Mouse (Mus musculus): ENCODE measurements at regions not wholly inside any gene's neighbourhood (a gene's known extent, or its start where the extent isn't known, plus 50 kb on each side); places are given as distances from the start of the nearest gene placed in this dataset.
A peak's percentile ranks its signal among the peaks of the same experiment; 100 is the strongest.

- H3K4me3 ChIP-seq (replicated peaks; ENCODE audit: low read depth, low read length), result no peak overlapping the region
- ATAC-seq (ENCODE audit: low FRiP score, low TSS enrichment), result no peak
- WGBS, result 89% methylated on average over 3 of the region's 3 CpGs
Measured at GRCm38 (mm10) chr17:4813232-4813631, 180.9 kb upstream of the Arid1b start.

GRCm38 (mm10) chr17:4813666-4814065, 180.5 kb upstream of the Arid1b start:
- no peaks in the 10 kb centered on the region; the same call in 1 of the 2 replicates for H3K9me3 ChIP-seq (ENCODE audit: control insufficient read depth, low read length)
- DNase-seq (no peak), ATAC-seq (ENCODE audit: low FRiP score, low TSS enrichment) (no peak)
- no peaks in the 10 kb centered on the region for H3K4me1 ChIP-seq (ENCODE audit: control insufficient read depth, insufficient read depth, low read length)
- H3K4me3 ChIP-seq (replicated peaks; ENCODE audit: low read depth, low read length), result no peak overlapping the region
- WGBS, result 89% methylated on average over 6 of the region's 6 CpGs
- no peak overlapping the region for H3K4me2 ChIP-seq (ENCODE audit: low read length)
- no peaks in the 10 kb centered on the region for H3K36me3 ChIP-seq (ENCODE audit: control insufficient read depth, insufficient read depth, low read length)
- H3K9ac ChIP-seq (replicated peaks; ENCODE audit: low read length), result no peak overlapping the region
- no peaks in the 10 kb centered on the region for H3K27me3 ChIP-seq (ENCODE audit: control insufficient read depth, insufficient read depth, low read length)
- no peak overlapping the region for H3K27ac ChIP-seq (replicated peaks; ENCODE audit: low read depth, low read length)

More at GRCm38 (mm10) chr17:4813232-4813631, 180.9 kb upstream of the Arid1b start:
- no peak overlapping the region for H3K9ac ChIP-seq (replicated peaks; ENCODE audit: low read length)
- H3K36me3 ChIP-seq (ENCODE audit: control insufficient read depth, insufficient read depth, low read length), result no peaks in the 10 kb centered on the region
- no peak for DNase-seq
- no peak overlapping the region for H3K27ac ChIP-seq (replicated peaks; ENCODE audit: low read depth, low read length)
- H3K4me1 ChIP-seq (ENCODE audit: control insufficient read depth, insufficient read depth, low read length), result no peaks in the 10 kb centered on the region
- H3K9me3 ChIP-seq (ENCODE audit: control insufficient read depth, low read length), result no peaks in the 10 kb centered on the region; the same call in 1 of the 2 replicates
- no peaks in the 10 kb centered on the region for H3K27me3 ChIP-seq (ENCODE audit: control insufficient read depth, insufficient read depth, low read length)
- no peak overlapping the region for H3K4me2 ChIP-seq (ENCODE audit: low read length)

GRCm38 (mm10) chr17:4825221-4825895, 168.8 kb upstream of the Arid1b start:
- no peak for DNase-seq
- WGBS, result 86% methylated on average over 8 of the region's 8 CpGs
- no peak for ATAC-seq (ENCODE audit: low FRiP score, low TSS enrichment)

GRCm38 (mm10) chr17:4834065-4834464, 160.1 kb upstream of the Arid1b start:
- no peaks in the 10 kb centered on the region for H3K4me1 ChIP-seq (ENCODE audit: control insufficient read depth, insufficient read depth, low read length)
- no peak overlapping the region for H3K4me3 ChIP-seq (replicated peaks; ENCODE audit: low read depth, low read length)
- H3K4me2 ChIP-seq (ENCODE audit: low read length), result no peak overlapping the region
- 91% methylated on average over 7 of the region's 7 CpGs for WGBS
- no peak overlapping the region for H3K27ac ChIP-seq (replicated peaks; ENCODE audit: low read depth, low read length)
- no peak for DNase-seq
- H3K9me3 ChIP-seq (ENCODE audit: control insufficient read depth, low read length), result no peaks in the 10 kb centered on the region
- ATAC-seq (ENCODE audit: low FRiP score, low TSS enrichment), result no peak
- H3K27me3 ChIP-seq (ENCODE audit: control insufficient read depth, insufficient read depth, low read length), result no peaks in the 10 kb centered on the region
- H3K9ac ChIP-seq (replicated peaks; ENCODE audit: low read length), result no peak overlapping the region
- H3K36me3 ChIP-seq (ENCODE audit: control insufficient read depth, insufficient read depth, low read length), result no peaks in the 10 kb centered on the region

More at GRCm38 (mm10) chr17:4825221-4825895, 168.8 kb upstream of the Arid1b start:
- Histone ChIP-seq H3K9ac (replicated peaks; ENCODE audit: low read length) (no peak overlapping the region), H3K27ac (replicated peaks; ENCODE audit: low read depth, low read length) (no peak overlapping the region), H3K4me2 (ENCODE audit: low read length) (no peak overlapping the region), H3K4me3 (replicated peaks; ENCODE audit: low read depth, low read length) (no peak overlapping the region), H3K9me3 (ENCODE audit: control insufficient read depth, low read length) (no peaks in the 10 kb centered on the region), H3K36me3 (ENCODE audit: control insufficient read depth, insufficient read depth, low read length) (no peaks in the 10 kb centered on the region), H3K4me1 (ENCODE audit: control insufficient read depth, insufficient read depth, low read length) (no peaks in the 10 kb centered on the region), H3K27me3 (ENCODE audit: control insufficient read depth, insufficient read depth, low read length) (no peaks in the 10 kb centered on the region)

- no peak overlapping the region for H3K4me3 ChIP-seq (replicated peaks; ENCODE audit: low read depth, low read length)
- no peaks in the 10 kb centered on the region for H3K9me3 ChIP-seq (ENCODE audit: control insufficient read depth, low read length)
- H3K9ac ChIP-seq (replicated peaks; ENCODE audit: low read length), result no peak overlapping the region
- no peaks in the 10 kb centered on the region for H3K27me3 ChIP-seq (ENCODE audit: control insufficient read depth, insufficient read depth, low read length)
- no peak overlapping the region for H3K4me2 ChIP-seq (ENCODE audit: low read length)
- 51% methylated on average over 7 of the region's 7 CpGs for WGBS
- H3K36me3 ChIP-seq (ENCODE audit: control insufficient read depth, insufficient read depth, low read length), result no peaks in the 10 kb centered on the region
- no peak for ATAC-seq (ENCODE audit: low FRiP score, low TSS enrichment)
- no peaks in the 10 kb centered on the region for H3K4me1 ChIP-seq (ENCODE audit: control insufficient read depth, insufficient read depth, low read length)
- peak; percentile 11 for DNase-seq
- no peak overlapping the region for H3K27ac ChIP-seq (replicated peaks; ENCODE audit: low read depth, low read length)
Measured at GRCm38 (mm10) chr17:4834571-4834970, 159.6 kb upstream of the Arid1b start.

DNA sequence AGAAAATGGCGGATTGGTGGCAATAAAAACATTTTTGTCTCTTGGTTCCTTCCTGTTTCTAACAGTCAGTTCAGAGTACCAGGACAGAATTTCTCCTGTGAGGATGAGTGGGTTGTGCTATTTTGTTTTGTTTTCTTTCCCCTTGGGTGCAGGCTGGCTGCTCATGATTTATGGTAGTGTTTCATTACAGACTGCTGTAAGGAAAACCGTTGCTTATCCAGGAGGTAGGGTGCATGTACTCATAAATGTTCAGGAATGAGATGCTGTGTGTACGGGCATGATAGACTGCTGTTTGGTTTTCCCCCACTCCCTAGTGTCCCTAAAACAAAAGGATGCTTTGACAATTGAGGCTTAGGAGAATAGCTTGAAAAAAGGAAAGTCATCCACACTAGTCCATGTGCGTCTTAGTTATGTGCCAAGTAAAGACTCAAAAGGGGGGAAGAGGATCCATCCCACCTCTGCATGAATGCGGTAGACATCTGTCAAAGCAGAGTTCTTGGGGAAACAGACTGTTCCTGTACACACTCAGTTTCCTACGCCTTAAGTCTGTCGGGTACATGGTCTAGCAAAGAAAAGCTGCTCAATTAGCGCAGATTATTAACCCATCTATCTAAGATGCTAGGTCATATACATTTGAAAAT, 158.9 kb upstream of the Arid1b start:
- Histone ChIP-seq H3K36me3 (ENCODE audit: control insufficient read depth, insufficient read depth, low read length) (no peaks in the 10 kb centered on the region), H3K27me3 (ENCODE audit: control insufficient read depth, insufficient read depth, low read length) (no peaks in the 10 kb centered on the region), H3K27ac (replicated peaks; ENCODE audit: low read depth, low read length) (no peak overlapping the region), H3K9me3 (ENCODE audit: control insufficient read depth, low read length) (no peaks in the 10 kb centered on the region), H3K4me3 (replicated peaks; ENCODE audit: low read depth, low read length) (no peak overlapping the region), H3K9ac (replicated peaks; ENCODE audit: low read length) (no peak overlapping the region), H3K4me1 (ENCODE audit: control insufficient read depth, insufficient read depth, low read length) (no peaks in the 10 kb centered on the region), H3K4me2 (ENCODE audit: low read length) (no peak overlapping the region)
- no peak for DNase-seq
- 85% methylated on average over 8 of the region's 8 CpGs for WGBS
- ATAC-seq (ENCODE audit: low FRiP score, low TSS enrichment), result no peak

DNA sequence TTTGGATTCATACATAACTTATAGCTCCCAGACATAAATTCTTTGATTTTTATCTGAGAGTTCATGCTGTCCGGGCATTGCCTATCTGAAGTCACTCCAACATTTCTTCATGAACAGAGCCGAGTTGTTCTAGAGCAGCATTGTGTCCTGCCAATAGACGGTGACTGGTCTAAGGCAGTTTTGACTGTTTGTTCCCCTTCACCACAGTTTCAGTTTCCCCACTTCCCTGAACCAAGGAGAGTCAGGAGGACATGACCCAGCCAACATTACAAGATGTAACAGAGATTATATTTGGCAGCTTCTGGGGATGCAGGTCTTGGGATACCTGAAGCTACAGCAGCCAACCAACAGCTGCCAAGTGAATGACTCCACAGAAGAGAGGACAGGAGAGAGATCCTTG, 154.0 kb upstream of the Arid1b start:
- no peaks in the 10 kb centered on the region for H3K27me3 ChIP-seq (ENCODE audit: control insufficient read depth, insufficient read depth, low read length)
- H3K9ac ChIP-seq (replicated peaks; ENCODE audit: low read length), result no peak overlapping the region
- H3K4me3 ChIP-seq (replicated peaks; ENCODE audit: low read depth, low read length), result no peak overlapping the region
- 97% methylated on average over 3 of the region's 3 CpGs for WGBS
- H3K4me1 ChIP-seq (ENCODE audit: control insufficient read depth, insufficient read depth, low read length), result no peaks in the 10 kb centered on the region
- no peaks in the 10 kb centered on the region for H3K36me3 ChIP-seq (ENCODE audit: control insufficient read depth, insufficient read depth, low read length)
- H3K9me3 ChIP-seq (ENCODE audit: control insufficient read depth, low read length), result no peaks in the 10 kb centered on the region
- no peak for ATAC-seq (ENCODE audit: low FRiP score, low TSS enrichment)
- no peak overlapping the region for H3K27ac ChIP-seq (replicated peaks; ENCODE audit: low read depth, low read length)
- no peak overlapping the region for H3K4me2 ChIP-seq (ENCODE audit: low read length)
- DNase-seq, result no peak

GRCm38 (mm10) chr17:4858304-4858703, 135.8 kb upstream of the Arid1b start:
- Histone ChIP-seq H3K9me3 (ENCODE audit: control insufficient read depth, low read length) (no peaks in the 10 kb centered on the region), H3K9ac (replicated peaks; ENCODE audit: low read length) (no peak overlapping the region), H3K4me1 (ENCODE audit: control insufficient read depth, insufficient read depth, low read length) (no peaks in the 10 kb centered on the region), H3K4me3 (replicated peaks; ENCODE audit: low read depth, low read length) (no peak overlapping the region), H3K4me2 (ENCODE audit: low read length) (no peak overlapping the region), H3K36me3 (ENCODE audit: control insufficient read depth, insufficient read depth, low read length) (no peaks in the 10 kb centered on the region), H3K27ac (replicated peaks; ENCODE audit: low read depth, low read length) (no peak overlapping the region), H3K27me3 (ENCODE audit: control insufficient read depth, insufficient read depth, low read length) (no peaks in the 10 kb centered on the region)
- DNase-seq (no peak), ATAC-seq (ENCODE audit: low FRiP score, low TSS enrichment) (no peak)
- WGBS, result 85% methylated on average over 3 of the region's 3 CpGs

DNA sequence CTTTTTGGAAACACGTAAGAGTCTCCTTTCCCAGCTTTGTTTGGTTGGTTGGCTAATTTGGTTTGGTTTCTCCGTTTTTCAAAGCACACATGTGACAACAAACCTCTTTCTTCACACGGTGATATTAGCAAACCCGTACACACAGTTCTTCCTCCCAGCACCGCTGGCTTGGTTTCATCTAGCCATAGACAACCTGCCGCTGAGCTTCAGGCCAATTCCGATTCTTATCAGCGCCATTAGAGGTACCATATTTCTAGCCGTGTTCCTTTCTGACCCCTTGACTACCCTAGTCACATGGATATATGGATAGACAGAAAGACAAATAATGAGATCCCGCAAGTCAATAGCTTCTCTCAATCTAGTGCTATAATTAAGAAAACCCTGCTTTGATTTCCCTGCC, 129.2 kb upstream of the Arid1b start:
- no peak for ATAC-seq (ENCODE audit: low FRiP score, low TSS enrichment)
- 84% methylated on average over 10 of the region's 10 CpGs for WGBS
- H3K4me2 ChIP-seq (ENCODE audit: low read length), result no peak overlapping the region
- no peak overlapping the region for H3K9ac ChIP-seq (replicated peaks; ENCODE audit: low read length)
- H3K27ac ChIP-seq (replicated peaks; ENCODE audit: low read depth, low read length), result 0 out of 2 replicates have a peak overlapping the region, but pooled peaks have one; percentile 67
- peak; percentile 6 for DNase-seq
- H3K4me3 ChIP-seq (replicated peaks; ENCODE audit: low read depth, low read length), result no peak overlapping the region
- peaks cover 11% of the 10 kb centered on the region; the same call in 1 of the 2 replicates for H3K4me1 ChIP-seq (ENCODE audit: control insufficient read depth, insufficient read depth, low read length)
- no peaks in the 10 kb centered on the region for H3K27me3 ChIP-seq (ENCODE audit: control insufficient read depth, insufficient read depth, low read length)
- H3K9me3 ChIP-seq (ENCODE audit: control insufficient read depth, low read length), result no peaks in the 10 kb centered on the region
- H3K36me3 ChIP-seq (ENCODE audit: control insufficient read depth, insufficient read depth, low read length), result no peaks in the 10 kb centered on the region

Measured in midbrain, embryonic 14.5 days (tissue).